Mouse (Mus musculus) E14TG2a.4 (cell line): ENCODE measurements around the gene Gm7075.

Source experiments
- CTCF ChIP-seq: conservative IDR thresholded peaks from 2 replicates; pipeline ENCODE4 v1.5.1; 2014; ENCODE audit warnings: low read length
- POU5F1 ChIP-seq: IDR thresholded peaks from 2 replicates; pipeline ENCODE4 v1.6.1; 2014; ENCODE audit warnings: low read length, borderline replicate concordance

- TF ChIP-seq CTCF (no peak), POU5F1 (no peak)
These were observed 34.6 kb downstream of the Gm7075 start for GRCm38 (mm10) chr10:63386991-63387390.
